Mouse (Mus musculus) erythroblast, embryonic 14.5 days (primary cell): ENCODE data around the gene Heatr5b. TPM values are rescaled to one million over a fixed set of nuclear protein-coding genes. Genes with fewer than 3 reads are reported as not detected.

ENCODE experiments used
- H3K27me3 ChIP-seq: 2 replicates; pipeline ENCODE4 v1.6.1; 2012; ENCODE audit warnings: inconsistent platforms; ENCODE audit not compliant: control insufficient read depth
- H3K36me3 ChIP-seq: 2 replicates; pipeline ENCODE4 v1.6.1; 2012; ENCODE audit warnings: mild to moderate bottlenecking, inconsistent platforms; ENCODE audit not compliant: control insufficient read depth
- H3K4me1 ChIP-seq: 2 replicates; pipeline ENCODE4 v1.6.1; 2012; ENCODE audit warnings: inconsistent platforms; ENCODE audit not compliant: control insufficient read depth
- H3K4me3 ChIP-seq: replicated peaks from 2 replicates; pipeline ENCODE3; 2012; ENCODE audit warnings: moderate library complexity, mild to moderate bottlenecking, inconsistent platforms
- H3K9me3 ChIP-seq: 2 replicates; pipeline ENCODE4 v1.6.1; 2012; ENCODE audit warnings: low read length, inconsistent platforms, mixed read lengths; ENCODE audit not compliant: control insufficient read depth
- GATA1 ChIP-seq: IDR thresholded peaks from 2 replicates; pipeline ENCODE4 v1.6.1; 2012; ENCODE audit warnings: low read length, inconsistent platforms, mixed read lengths
- TAL1 ChIP-seq: IDR thresholded peaks from 3 replicates; pipeline ENCODE4 v1.6.1; 2012; ENCODE audit warnings: low read length, inconsistent platforms, mixed read lengths
- polyA plus RNA-seq: library from polyadenylated mRNA; stranded (reverse); fragments of >175 nt; gene quantifications from 2 replicates; pipeline ENCODE4 v1.2.3, GENCODE M21; 2012

Heatr5b gene
- polyA plus RNA-seq, 1 experiment: 0.01 TPM

DNA sequence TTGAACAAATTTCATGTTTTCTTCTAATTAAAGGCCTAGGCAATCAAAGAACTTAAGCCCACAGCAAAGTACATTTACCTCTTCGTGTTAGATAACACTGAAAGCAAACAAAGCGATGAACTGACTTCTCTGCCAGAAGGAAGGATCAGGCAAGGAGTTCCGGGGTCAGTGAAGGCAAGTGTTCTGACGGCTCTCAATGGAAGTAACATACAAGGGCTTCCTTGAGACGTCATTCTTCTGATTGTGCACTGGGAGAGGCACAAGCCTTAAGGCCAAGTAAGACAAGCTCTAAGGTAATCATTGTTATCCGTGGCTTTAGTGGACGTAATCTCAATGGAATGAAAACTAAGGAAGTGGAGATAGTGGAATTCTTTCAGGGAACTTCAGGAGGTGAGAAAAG lies 64.2 kb downstream of the Heatr5b start:
- H3K4me3 ChIP-seq: no peak overlapping the region
- peaks cover 8% of the 10 kb centered on the region for H3K36me3 ChIP-seq
- no peaks in the 10 kb centered on the region for H3K4me1 ChIP-seq
- TF ChIP-seq GATA1: no peak
- no peak for TF ChIP-seq TAL1
- no peaks in the 10 kb centered on the region for H3K27me3 ChIP-seq
- no peaks in the 10 kb centered on the region for H3K9me3 ChIP-seq

GRCm38 (mm10) chr17:78769341-78769740 lies 65.8 kb downstream of the Heatr5b start:
- H3K4me1 ChIP-seq: no peaks in the 10 kb centered on the region
- TF ChIP-seq TAL1 (no peak), GATA1 (no peak)
- no peaks in the 10 kb centered on the region for H3K9me3 ChIP-seq
- no peaks in the 10 kb centered on the region for H3K27me3 ChIP-seq
- H3K4me3 ChIP-seq: no peak overlapping the region
- H3K36me3 ChIP-seq: peaks cover 12% of the 10 kb centered on the region

DNA sequence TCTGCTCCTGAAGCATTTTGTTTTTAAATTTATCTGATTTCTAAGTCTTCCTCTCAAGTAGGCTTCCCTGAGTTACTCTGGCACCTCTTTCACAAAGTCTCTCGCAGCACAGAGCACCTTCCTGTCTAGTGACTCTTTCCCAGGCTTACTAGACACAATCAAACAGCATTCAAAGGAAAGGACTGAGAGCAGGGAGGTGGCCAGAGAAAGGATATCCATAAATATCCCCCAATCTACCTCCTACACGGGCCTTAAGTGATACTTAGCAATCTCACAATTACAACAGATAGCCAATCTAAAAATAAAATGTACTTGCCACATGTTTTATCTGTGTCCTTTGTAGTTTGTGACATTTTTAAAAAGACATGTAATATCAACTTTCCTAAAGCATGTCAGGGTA lies 66.2 kb downstream of the Heatr5b start:
- Histone ChIP-seq H3K36me3 (peaks cover 15% of the 10 kb centered on the region), H3K4me3 (no peak overlapping the region), H3K9me3 (no peaks in the 10 kb centered on the region), H3K27me3 (no peaks in the 10 kb centered on the region), H3K4me1 (no peaks in the 10 kb centered on the region)
- TF ChIP-seq GATA1 (no peak), TAL1 (no peak)

GRCm38 (mm10) chr17:78767546-78767945 lies 67.6 kb downstream of the Heatr5b start:
- H3K27me3 ChIP-seq: no peaks in the 10 kb centered on the region
- TF ChIP-seq GATA1: no peak
- no peak for TF ChIP-seq TAL1

GRCm38 (mm10) chr17:78766084-78766483 lies 69.1 kb downstream of the Heatr5b start:
- TF ChIP-seq TAL1 (no peak), GATA1 (no peak)
- Histone ChIP-seq H3K27me3 (no peaks in the 10 kb centered on the region), H3K4me3 (no peak overlapping the region), H3K4me1 (no peaks in the 10 kb centered on the region), H3K36me3 (peaks cover 11% of the 10 kb centered on the region), H3K9me3 (no peaks in the 10 kb centered on the region)

More at GRCm38 (mm10) chr17:78767546-78767945, 67.6 kb downstream of the Heatr5b start:
- no peaks in the 10 kb centered on the region for H3K4me1 ChIP-seq
- H3K4me3 ChIP-seq: no peak overlapping the region
- H3K36me3 ChIP-seq: peaks cover 11% of the 10 kb centered on the region
- H3K9me3 ChIP-seq: no peaks in the 10 kb centered on the region

GRCm38 (mm10) chr17:78763272-78763671 lies 71.9 kb downstream of the Heatr5b start:
- Histone ChIP-seq H3K27me3 (no peaks in the 10 kb centered on the region), H3K36me3 (peaks cover 9% of the 10 kb centered on the region), H3K4me3 (no peak overlapping the region), H3K9me3 (no peaks in the 10 kb centered on the region), H3K4me1 (no peaks in the 10 kb centered on the region)
- no peak for TF ChIP-seq TAL1
- no peak for TF ChIP-seq GATA1

DNA sequence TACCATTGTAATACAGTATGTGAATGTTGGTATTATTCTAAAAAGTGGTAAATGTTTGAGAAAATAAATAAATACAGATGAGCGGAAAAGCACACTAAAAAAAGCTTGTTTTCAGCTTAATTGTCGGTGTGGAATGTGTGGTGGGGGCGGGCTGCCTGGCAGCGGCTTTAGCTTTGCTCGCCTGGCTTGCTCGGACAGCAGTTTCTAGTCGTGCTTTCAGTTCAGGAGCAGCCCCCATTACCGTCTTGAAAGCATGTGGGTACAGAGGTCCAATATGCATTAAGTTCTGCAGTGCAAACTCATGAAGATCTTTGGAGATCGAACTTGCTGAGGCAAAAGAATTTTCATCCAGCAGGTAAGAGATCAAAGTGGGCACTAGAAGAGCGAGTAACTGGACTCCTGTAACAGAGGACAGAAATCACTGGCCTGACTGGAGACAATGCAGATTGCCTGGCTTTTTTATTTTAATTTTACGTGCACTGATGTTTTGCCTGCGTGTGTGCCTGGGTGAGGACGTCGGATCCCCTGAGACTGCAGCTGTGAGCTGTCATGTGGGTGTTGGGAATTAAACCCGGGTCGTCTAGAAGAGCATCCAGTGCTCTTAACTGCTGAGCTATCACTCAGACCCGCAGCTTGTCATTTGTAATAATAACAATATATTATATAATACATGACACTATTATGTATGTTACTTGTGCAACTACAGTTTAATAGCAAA lies 82.1 kb downstream of the Heatr5b start:
- Histone ChIP-seq H3K27me3 (no peaks in the 10 kb centered on the region), H3K36me3 (peaks cover 21% of the 10 kb centered on the region), H3K4me3 (no peak overlapping the region), H3K4me1 (no peaks in the 10 kb centered on the region), H3K9me3 (peaks cover 4% of the 10 kb centered on the region)
- TF ChIP-seq GATA1: no peak
- TF ChIP-seq TAL1: no peak

DNA sequence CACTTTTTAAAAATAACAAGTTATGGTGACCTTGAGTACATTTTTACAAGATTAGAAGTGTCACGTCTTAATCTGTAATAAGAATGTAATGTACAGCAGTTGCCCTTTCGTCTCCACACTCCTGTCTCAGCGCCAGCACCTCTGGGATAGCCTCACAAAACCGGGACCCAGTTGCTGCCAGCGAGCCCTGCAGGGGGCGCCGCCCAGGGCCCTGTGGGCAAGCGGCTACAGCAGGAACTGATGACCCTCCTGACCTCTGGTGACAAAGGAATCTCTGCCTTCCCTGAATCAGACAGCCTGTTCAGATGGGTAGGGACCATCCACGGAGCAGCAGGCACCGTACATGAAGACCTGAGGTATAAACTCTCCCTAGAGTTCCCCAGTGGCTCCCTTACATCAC lies 83.1 kb downstream of the Heatr5b start:
- no peak overlapping the region for H3K4me3 ChIP-seq
- peaks cover 4% of the 10 kb centered on the region for H3K9me3 ChIP-seq
- no peaks in the 10 kb centered on the region for H3K4me1 ChIP-seq
- H3K27me3 ChIP-seq: no peaks in the 10 kb centered on the region
- TF ChIP-seq GATA1 (no peak), TAL1 (no peak)
- peaks cover 21% of the 10 kb centered on the region for H3K36me3 ChIP-seq

GRCm38 (mm10) chr17:78748440-78748839 lies 86.7 kb downstream of the Heatr5b start:
- peaks cover 4% of the 10 kb centered on the region for H3K9me3 ChIP-seq
- no peak overlapping the region for H3K4me3 ChIP-seq
- no peaks in the 10 kb centered on the region for H3K27me3 ChIP-seq
- H3K36me3 ChIP-seq: peaks cover 10% of the 10 kb centered on the region
- TF ChIP-seq GATA1: no peak
- no peak for TF ChIP-seq TAL1
- H3K4me1 ChIP-seq: no peaks in the 10 kb centered on the region
